Mouse (Mus musculus): ENCODE results near the gene Olfr1100. TPM values are rescaled to one million over a fixed set of nuclear protein-coding genes. Genes with fewer than 3 reads are reported as not detected.

Gene Olfr1100
- polyA plus RNA-seq (2015; fragmentation: Nextera tagmentation; extraction: Ambion mirVana) = not detected in 2 replicates

GRCm38 (mm10) chr2:86979854-86980253 is at the start of gene Olfr1100:
TSS of gene Olfr1100 (minus strand) at chr2:86979954.

GRCm38 (mm10) chr2:87026980-87027379 is 47.2 kb upstream of the Olfr1100 start, which contains the start of gene Olfr1104:
TSS of gene Olfr1104 (minus strand) at chr2:87027080.

GRCm38 (mm10) chr2:86998098-86998497 is 18.3 kb upstream of the Olfr1100 start, which contains the start of gene Olfr1102:
TSS of gene Olfr1102 (plus strand) at chr2:86998398.

GRCm38 (mm10) chr2:86991121-86991520 is 11.4 kb upstream of the Olfr1100 start, which contains the start of gene Olfr1101:
TSS of gene Olfr1101 (minus strand) at chr2:86991221.

GRCm38 (mm10) chr2:86960593-86960992 is 19.2 kb downstream of the Olfr1100 start, which contains the start of gene Olfr1099:
TSS of gene Olfr1099 (minus strand) at chr2:86960693.

Other genes with a start within 250 kb of the Olfr1100 start
- not detected in 2 replicates for gene Olfr1089, start 246.3 kb downstream of the Olfr1100 start, polyA plus RNA-seq (2015; fragmentation: Nextera tagmentation; extraction: Ambion mirVana)
- not detected in 2 replicates for gene Olfr1090, start 221.0 kb downstream of the Olfr1100 start, polyA plus RNA-seq (2015; fragmentation: Nextera tagmentation; extraction: Ambion mirVana)
- not detected in 2 replicates for gene Olfr1093, start 197.5 kb downstream of the Olfr1100 start, polyA plus RNA-seq (2015; fragmentation: Nextera tagmentation; extraction: Ambion mirVana)
- not detected in 2 replicates for gene Olfr141, start 169.9 kb downstream of the Olfr1100 start, polyA plus RNA-seq (2015; fragmentation: Nextera tagmentation; extraction: Ambion mirVana)
- gene Olfr1094, start 155.3 kb downstream of the Olfr1100 start, polyA plus RNA-seq (2015; fragmentation: Nextera tagmentation; extraction: Ambion mirVana) = not detected in 2 replicates
- gene Olfr1095, start 128.3 kb downstream of the Olfr1100 start, polyA plus RNA-seq (2015; fragmentation: Nextera tagmentation; extraction: Ambion mirVana) = not detected in 2 replicates
- not detected in 2 replicates for gene Gm13723, start 105.2 kb downstream of the Olfr1100 start, polyA plus RNA-seq (2015; fragmentation: Nextera tagmentation; extraction: Ambion mirVana)
- gene Olfr1097, start 87.7 kb downstream of the Olfr1100 start, polyA plus RNA-seq (2015; fragmentation: Nextera tagmentation; extraction: Ambion mirVana) = not detected in 2 replicates
- gene Olfr1098, start 55.4 kb downstream of the Olfr1100 start, polyA plus RNA-seq (2015; fragmentation: Nextera tagmentation; extraction: Ambion mirVana) = not detected in 2 replicates
- not detected in 2 replicates for gene Olfr1099, start 19.3 kb downstream of the Olfr1100 start, polyA plus RNA-seq (2015; fragmentation: Nextera tagmentation; extraction: Ambion mirVana)
- not detected in 2 replicates for gene Olfr1101, start 11.3 kb upstream of the Olfr1100 start, polyA plus RNA-seq (2015; fragmentation: Nextera tagmentation; extraction: Ambion mirVana)
- gene Olfr1102, start 18.4 kb upstream of the Olfr1100 start, polyA plus RNA-seq (2015; fragmentation: Nextera tagmentation; extraction: Ambion mirVana) = not detected in 2 replicates
- not detected in 2 replicates for gene Olfr1104, start 47.1 kb upstream of the Olfr1100 start, polyA plus RNA-seq (2015; fragmentation: Nextera tagmentation; extraction: Ambion mirVana)
- not detected in 2 replicates for gene Olfr1105, start 56.6 kb upstream of the Olfr1100 start, polyA plus RNA-seq (2015; fragmentation: Nextera tagmentation; extraction: Ambion mirVana)
- not detected in 2 replicates for gene Olfr1106, start 72.3 kb upstream of the Olfr1100 start, polyA plus RNA-seq (2015; fragmentation: Nextera tagmentation; extraction: Ambion mirVana)
- not detected in 2 replicates for gene Olfr1107, start 95.9 kb upstream of the Olfr1100 start, polyA plus RNA-seq (2015; fragmentation: Nextera tagmentation; extraction: Ambion mirVana)
- not detected in 2 replicates for gene Olfr1109, start 116.1 kb upstream of the Olfr1100 start, polyA plus RNA-seq (2015; fragmentation: Nextera tagmentation; extraction: Ambion mirVana)
- not detected in 2 replicates for gene Olfr259, start 134.6 kb upstream of the Olfr1100 start, polyA plus RNA-seq (2015; fragmentation: Nextera tagmentation; extraction: Ambion mirVana)
- gene Olfr1110, start 160.3 kb upstream of the Olfr1100 start, polyA plus RNA-seq (2015; fragmentation: Nextera tagmentation; extraction: Ambion mirVana) = not detected in 2 replicates
- not detected in 2 replicates for gene Olfr1111, start 172.7 kb upstream of the Olfr1100 start, polyA plus RNA-seq (2015; fragmentation: Nextera tagmentation; extraction: Ambion mirVana)
- gene Olfr1112, start 207.8 kb upstream of the Olfr1100 start, polyA plus RNA-seq (2015; fragmentation: Nextera tagmentation; extraction: Ambion mirVana) = not detected in 2 replicates
- not detected in 2 replicates for gene Olfr1113, start 229.0 kb upstream of the Olfr1100 start, polyA plus RNA-seq (2015; fragmentation: Nextera tagmentation; extraction: Ambion mirVana)